38 mouse cellular contexts compared by ENCODE assay signal in the genomic region with DNA sequence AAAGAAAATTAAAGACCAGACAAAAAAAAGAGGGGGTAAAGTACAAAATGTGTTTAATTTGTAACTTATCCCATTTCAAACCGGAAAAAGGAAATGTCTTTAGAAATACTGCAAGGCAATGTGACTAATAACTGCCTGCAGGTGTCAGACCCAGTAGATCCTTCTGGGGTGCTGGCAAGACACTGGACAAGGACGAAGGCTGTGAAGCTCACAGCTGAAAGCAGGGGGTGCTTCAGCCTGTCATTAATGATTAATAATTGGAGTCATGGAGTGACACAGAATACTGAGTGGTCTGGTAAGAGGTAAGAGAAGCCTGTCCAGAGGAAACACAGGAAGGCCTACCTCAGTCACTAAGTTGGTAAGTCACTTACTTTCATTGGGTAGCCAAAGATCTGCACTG. TPM values are rescaled to one million over a fixed set of nuclear protein-coding genes. Genes with fewer than 3 reads are reported as not detected.
DNase-seq lines count a peak whose midpoint lies in the region; ATAC-seq lines count a peak whose summit lies in the region.
"Had no signal": no experiment of that assay in that cellular context is flagged by ENCODE, and none has a peak within 500 bp of the region (broad histone marks: within the 10 kb centered on the region; RNA-seq: fewer than 3 reads in every experiment).

Slc17a3 (plus strand) TSS at position 127 of the 400 bp plus-strand sequence.

- no peaks in the 10 kb centered on the region for H3K36me3 ChIP-seq in heart, embryonic 11.5 days (ENCODE audit: control insufficient read depth, insufficient read depth, low read length)
- H3K36me3 ChIP-seq in kidney, embryonic 16.5 days (ENCODE audit: insufficient read depth, low read length), result no peaks in the 10 kb centered on the region
- H3K36me3 ChIP-seq: embryonic facial prominence, embryonic 10.5 days; embryonic facial prominence, embryonic 15.5 days; forebrain, embryonic 12.5 days; heart, embryonic 10.5 days; hindbrain, embryonic 13.5 days; limb, embryonic 12.5 days; liver, embryonic 13.5 days; midbrain, embryonic 10.5 days; midbrain, embryonic 15.5 days; neural tube, embryonic 15.5 days; stomach, embryonic 15.5 days had no signal

- H3K4me1 ChIP-seq in heart, embryonic 11.5 days (ENCODE audit: control insufficient read depth, insufficient read depth, low read length), result no peaks in the 10 kb centered on the region
- no peaks in the 10 kb centered on the region for H3K4me1 ChIP-seq in kidney, embryonic 16.5 days (ENCODE audit: insufficient read depth, low read length)
- H3K4me1 ChIP-seq: embryonic facial prominence, embryonic 10.5 days; embryonic facial prominence, embryonic 15.5 days; forebrain, embryonic 12.5 days; heart, embryonic 10.5 days; hindbrain, embryonic 13.5 days; limb, embryonic 12.5 days; liver, embryonic 13.5 days; midbrain, embryonic 10.5 days; midbrain, embryonic 15.5 days; neural tube, embryonic 15.5 days; stomach, embryonic 15.5 days had no signal

- no peak within 1 kb of the TSS for H3K9ac ChIP-seq in heart, embryonic 11.5 days (ENCODE audit: low read depth, low read length)
- H3K9ac ChIP-seq in kidney, embryonic 16.5 days (replicated peaks; ENCODE audit: low read length), result no peak within 1 kb of the TSS
- H3K9ac ChIP-seq: embryonic facial prominence, embryonic 15.5 days; forebrain, embryonic 12.5 days; forebrain, postnatal 0 days; hindbrain, embryonic 13.5 days; limb, embryonic 12.5 days; liver, embryonic 13.5 days; midbrain, embryonic 15.5 days; neural tube, embryonic 15.5 days; stomach, embryonic 15.5 days had no signal

- peak; percentile 64 for DNase-seq in heart, adult 11 months
- DNase-seq in kidney, adult 18-20 months, result peak; percentile 59
- peak; percentile 69 to 80 for DNase-seq in kidney, postnatal 36 days
- no peak for DNase-seq in embryo, embryonic 10 days (ENCODE audit: low spot score)
- DNase-seq in gastrocnemius, postnatal 10 days, result no peak
- DNase-seq: adrenal gland, adult 2 months; cerebellum, adult 2 months; cerebellum, postnatal 14 days; forebrain, postnatal 0 days; heart, postnatal 36 days; layer of hippocampus, adult 9-11 months; liver, embryonic 13.5 days; lung, adult 2 months; retina, postnatal 1 day; right cerebral cortex, postnatal 25 days had no signal

- no peaks in the 10 kb centered on the region for H3K9me3 ChIP-seq in heart, embryonic 11.5 days (replicated peaks; ENCODE audit: control insufficient read depth, low read length)
- no peaks in the 10 kb centered on the region for H3K9me3 ChIP-seq in kidney, embryonic 16.5 days (ENCODE audit: low read length)
- H3K9me3 ChIP-seq: embryonic facial prominence, embryonic 10.5 days; embryonic facial prominence, embryonic 15.5 days; forebrain, embryonic 12.5 days; heart, embryonic 10.5 days; hindbrain, embryonic 13.5 days; limb, embryonic 12.5 days; liver, embryonic 13.5 days; midbrain, embryonic 10.5 days; midbrain, embryonic 15.5 days; neural tube, embryonic 15.5 days; stomach, embryonic 15.5 days had no signal

- no peak within 1 kb of the TSS for H3K27ac ChIP-seq in heart, embryonic 11.5 days (ENCODE audit: low read depth, low read length)
- peak within 1 kb of the TSS; percentile 43; the same call in 1 of the 2 replicates for H3K27ac ChIP-seq in kidney, embryonic 16.5 days (ENCODE audit: low read length)
- H3K27ac ChIP-seq: embryonic facial prominence, embryonic 10.5 days; embryonic facial prominence, embryonic 15.5 days; forebrain, embryonic 12.5 days; heart, embryonic 10.5 days; hindbrain, embryonic 13.5 days; limb, embryonic 12.5 days; liver, embryonic 13.5 days; midbrain, embryonic 10.5 days; midbrain, embryonic 15.5 days; neural tube, embryonic 15.5 days; stomach, embryonic 15.5 days had no signal

- H3K27me3 ChIP-seq in heart, embryonic 11.5 days (ENCODE audit: control insufficient read depth, insufficient read depth, low read length), result no peaks in the 10 kb centered on the region
- no peaks in the 10 kb centered on the region for H3K27me3 ChIP-seq in kidney, embryonic 16.5 days (ENCODE audit: insufficient read depth, low read length)
- H3K27me3 ChIP-seq: CH12.LX; embryonic facial prominence, embryonic 15.5 days; forebrain, embryonic 12.5 days; hindbrain, embryonic 13.5 days; liver, embryonic 13.5 days; midbrain, embryonic 15.5 days; neural tube, embryonic 15.5 days; stomach, embryonic 15.5 days had no signal

- no peak within 1 kb of the TSS for H3K4me3 ChIP-seq in heart, embryonic 11.5 days (ENCODE audit: low read depth, low read length)
- H3K4me3 ChIP-seq in kidney, embryonic 16.5 days (ENCODE audit: low read length), result no peak within 1 kb of the TSS
- H3K4me3 ChIP-seq: embryonic facial prominence, embryonic 10.5 days; embryonic facial prominence, embryonic 15.5 days; forebrain, embryonic 12.5 days; heart, embryonic 10.5 days; hindbrain, embryonic 13.5 days; limb, embryonic 12.5 days; liver, embryonic 13.5 days; midbrain, embryonic 10.5 days; midbrain, embryonic 15.5 days; neural tube, embryonic 15.5 days; stomach, embryonic 15.5 days had no signal

- no peak within 1 kb of the TSS for H3K4me2 ChIP-seq in heart, embryonic 11.5 days
- no peak within 1 kb of the TSS for H3K4me2 ChIP-seq in kidney, embryonic 16.5 days (replicated peaks; ENCODE audit: low read depth, low read length)
- H3K4me2 ChIP-seq: embryonic facial prominence, embryonic 15.5 days; forebrain, embryonic 12.5 days; hindbrain, embryonic 13.5 days; limb, embryonic 12.5 days; liver, embryonic 13.5 days; midbrain, embryonic 15.5 days; neural tube, embryonic 15.5 days; stomach, embryonic 15.5 days had no signal

- no peak for ATAC-seq in heart, embryonic 11.5 days (replicated peaks; ENCODE audit: insufficient number of reproducible peaks, low FRiP score, low TSS enrichment)
- ATAC-seq in kidney, embryonic 16.5 days (ENCODE audit: low FRiP score, low TSS enrichment), result peak; percentile 70
- ATAC-seq: activated CD4-positive, CD25-positive, alpha-beta regulatory T cell, adult 4 months; forebrain, postnatal 0 days; midbrain, embryonic 15.5 days had no signal

- 71% methylated on average over 2 of the region's 2 CpGs for WGBS in heart, embryonic 11.5 days (ENCODE audit: insufficient replicate concordance)
- 51% methylated on average over 2 of the region's 2 CpGs for WGBS in kidney, embryonic 16.5 days

RNA-seq across cellular contexts. Expression of gene Slc17a3, which starts in this region (rescaled TPM):
- not detected in 2 replicates for polyA plus RNA-seq in heart, embryonic 11.5 days (2014; fragmentation: Nextera tagmentation; extraction: Ambion mirVana)
- 9.1 and 11.0 TPM in 2 replicates for polyA plus RNA-seq in kidney, embryonic 16.5 days (2015; fragmentation: Nextera tagmentation; extraction: Ambion mirVana)
- total RNA-seq in gastrocnemius, postnatal 10 days (2021), result under 1 TPM in 1 of 2 experiments, not detected in 1; 0.07 TPM
- total RNA-seq: CH12.LX; ES-E14; gastrocnemius, adult 8-10 months; granulocyte monocyte progenitor cell, adult 5-6 weeks; heart, postnatal 36 days; left cerebral cortex, adult 18-20 months had no signal
- polyA plus RNA-seq: activated CD4-positive, CD25-positive, alpha-beta regulatory T cell, adult 4 months; adrenal gland, adult 2 months; C2C12; cortical plate, adult 2 months; embryonic facial prominence, embryonic 10.5 days; embryonic facial prominence, embryonic 15.5 days; forebrain, embryonic 12.5 days; forebrain, postnatal 0 days; heart, embryonic 10.5 days; heart, embryonic 16.5 days; hindbrain, embryonic 13.5 days; large intestine, adult 2 months; limb, embryonic 12.5 days; lung, adult 2 months; midbrain, embryonic 10.5 days; midbrain, embryonic 15.5 days; urinary bladder, adult 2 months had no signal

Comparison
In these comparisons a context has a peak if more than half of its experiments do, and no peak if none do; other contexts are left out.
1. RNA of gene Slc17a3 (polyA plus RNA-seq): 9.1 to 11.0 TPM in kidney, embryonic 16.5 days; not detected in heart, embryonic 11.5 days; every median in the first group is over 10 times any median in the second.
2. DNase-seq: peak in heart, adult 11 months (single experiment), kidney, adult 18-20 months (single experiment) and kidney, postnatal 36 days (2 of 2); none in embryo, embryonic 10 days (single experiment) and gastrocnemius, postnatal 10 days (single experiment).